Mouse (Mus musculus) liver, embryonic 15.5 days (tissue): ENCODE measurements around the gene Epo. TPM values are rescaled to one million over a fixed set of nuclear protein-coding genes. Genes with fewer than 3 reads are reported as not detected.

ENCODE experiments used
- ATAC-seq: fragments of 200-750 bp; cut with Nextera tagmentation; 2 replicates; pipeline ENCODE4 v1.8.0; 2017; ENCODE audit warnings: moderate number of reproducible peaks, mild to moderate bottlenecking, moderate library complexity; ENCODE audit not compliant: insufficient read depth
- H3K27ac ChIP-seq: fragments of 300-500 bp; sonication (generic); replicated peaks from 2 replicates; pipeline ENCODE4 v1.5.1; 2015; ENCODE audit warnings: mild to moderate bottlenecking, inconsistent platforms
- H3K27me3 ChIP-seq: fragments of 300-500 bp; sonication (generic); 2 replicates; pipeline ENCODE4 v1.6.1; 2015; ENCODE audit warnings: mild to moderate bottlenecking, inconsistent platforms
- H3K36me3 ChIP-seq: fragments of 300-500 bp; sonication (generic); replicated peaks from 2 replicates; pipeline ENCODE4 v1.6.1; 2015; ENCODE audit warnings: moderate library complexity, mild to moderate bottlenecking, inconsistent platforms
- H3K4me1 ChIP-seq: fragments of 300-500 bp; sonication (generic); replicated peaks from 2 replicates; pipeline ENCODE4 v1.6.1; 2015; ENCODE audit warnings: inconsistent platforms
- H3K4me2 ChIP-seq: fragments of 300-500 bp; sonication (generic); 2 replicates; pipeline ENCODE4 v1.6.1; 2015; ENCODE audit warnings: moderate library complexity, mild to moderate bottlenecking, inconsistent platforms
- H3K4me3 ChIP-seq: fragments of 300-500 bp; sonication (generic); replicated peaks from 2 replicates; pipeline ENCODE4 v1.5.1; 2015; ENCODE audit warnings: mild to moderate bottlenecking, inconsistent platforms
- H3K9ac ChIP-seq: fragments of 300-500 bp; sonication (generic); 2 replicates; pipeline ENCODE4 v1.6.1; 2015; ENCODE audit warnings: moderate library complexity, mild to moderate bottlenecking, inconsistent platforms
- H3K9me3 ChIP-seq: fragments of 300-500 bp; sonication (generic); replicated peaks from 2 replicates; pipeline ENCODE4 v1.6.1; 2016; ENCODE audit warnings: inconsistent platforms
- WGBS: fragments of 180-500 bp; shearing (Covaris S2); methylation state at CpG from one replicate; pipeline ENCODE4 v1.1.7; 2015; ENCODE audit warnings: mixed read lengths; ENCODE audit not compliant: insufficient replicate concordance; 5-methylcytosine and 5-hydroxymethylcytosine counted together
- polyA plus RNA-seq: library from polyadenylated mRNA; unstranded; fragments of >200 nt; fragmentation: Nextera tagmentation; extraction: Ambion mirVana; gene quantifications from 2 replicates; pipeline ENCODE4 v1.2.1, GENCODE M21; 2015

Epo gene
- polyA plus RNA-seq, 1 experiment from 2014 or later: 1.0 TPM

DNA sequence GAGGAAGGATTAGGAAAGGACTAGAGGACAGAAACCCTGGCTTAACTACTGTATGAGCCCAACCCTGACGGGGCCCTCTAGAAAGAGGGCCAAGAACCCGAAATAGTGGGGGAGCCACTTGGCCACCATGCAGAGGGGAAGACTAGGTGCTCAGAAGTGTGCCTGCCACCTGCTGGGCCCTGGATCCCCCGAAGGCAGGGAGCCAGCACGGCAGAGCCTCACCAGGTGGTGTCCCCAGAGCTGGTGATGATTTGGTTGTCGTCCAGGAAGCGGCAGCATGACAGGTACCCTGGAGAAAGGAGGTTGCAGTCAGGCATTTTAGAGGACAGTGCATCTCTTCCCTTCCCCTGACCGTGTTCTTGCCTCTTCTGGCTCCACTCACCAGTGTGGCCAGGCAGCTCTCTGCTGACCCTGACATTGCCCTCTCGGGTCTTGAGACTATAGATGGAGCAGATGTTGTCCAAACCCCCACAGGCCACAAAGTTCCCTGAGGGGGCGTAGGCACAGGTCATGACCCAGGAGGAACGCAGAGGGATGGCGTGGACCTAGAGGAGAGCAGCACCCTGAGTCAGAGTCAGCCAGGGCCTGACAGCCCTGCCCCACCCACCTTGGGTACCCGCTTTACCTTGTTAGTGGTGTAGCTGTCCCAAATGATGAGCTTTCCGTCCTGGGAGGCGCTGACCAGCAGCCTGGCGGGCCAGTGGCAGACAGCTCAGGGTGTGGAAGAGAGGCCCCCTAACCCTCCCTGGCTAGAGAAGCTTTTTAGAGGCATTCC, 3.6 kb downstream of the Epo start:
- no peaks in the 10 kb centered on the region for H3K9me3 ChIP-seq
- peak overlapping the region; percentile 87 for H3K4me3 ChIP-seq
- ATAC-seq: no peak
- peaks cover 74% of the 10 kb centered on the region for H3K4me1 ChIP-seq
- no peak overlapping the region for H3K27ac ChIP-seq
- no peak overlapping the region for H3K9ac ChIP-seq
- 83% methylated on average over 15 of the region's 15 CpGs for WGBS
- H3K36me3 ChIP-seq: peaks cover 61% of the 10 kb centered on the region
- H3K4me2 ChIP-seq: peak overlapping the region; percentile 93
- H3K27me3 ChIP-seq: no peaks in the 10 kb centered on the region

GRCm38 (mm10) chr5:137528247-137528968, 4.6 kb downstream of the Epo start:
- Histone ChIP-seq H3K27ac (no peak overlapping the region), H3K4me2 (no peak overlapping the region), H3K36me3 (peaks cover 71% of the 10 kb centered on the region), H3K9ac (no peak overlapping the region), H3K27me3 (no peaks in the 10 kb centered on the region), H3K9me3 (no peaks in the 10 kb centered on the region), H3K4me3 (no peak overlapping the region), H3K4me1 (peaks cover 67% of the 10 kb centered on the region)
- WGBS: 78% methylated on average over 22 of the region's 22 CpGs
- ATAC-seq: no peak

DNA sequence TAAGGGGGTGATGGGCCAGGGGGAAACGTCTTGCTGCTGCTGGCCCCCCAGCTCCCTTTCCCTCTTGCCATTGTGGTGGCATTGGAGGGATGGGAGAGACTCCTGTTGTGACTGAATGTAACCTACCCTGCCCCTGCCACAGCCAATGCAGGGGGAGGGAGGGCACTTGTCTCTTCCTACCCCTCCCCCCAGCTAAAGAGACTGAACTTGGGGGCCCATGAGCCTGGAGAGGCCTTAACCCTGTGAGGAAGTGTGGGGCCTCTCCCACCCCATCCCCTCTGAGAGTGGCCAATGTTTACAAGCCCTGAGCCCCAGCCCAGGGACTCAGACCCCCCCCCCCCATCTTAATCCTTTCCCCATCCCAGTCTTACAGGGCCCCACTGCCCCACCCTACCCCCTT, 5.6 kb downstream of the Epo start:
- no peak overlapping the region for H3K9ac ChIP-seq
- H3K36me3 ChIP-seq: peaks cover 81% of the 10 kb centered on the region
- 46% methylated on average over 1 of the region's 1 CpGs for WGBS
- peaks cover 67% of the 10 kb centered on the region for H3K4me1 ChIP-seq
- peak overlapping the region; percentile 19; the same call in 1 of the 2 replicates for H3K27ac ChIP-seq
- no peaks in the 10 kb centered on the region for H3K27me3 ChIP-seq
- no peaks in the 10 kb centered on the region for H3K9me3 ChIP-seq
- no peak for ATAC-seq
- H3K4me3 ChIP-seq: no peak overlapping the region
- H3K4me2 ChIP-seq: no peak overlapping the region

- Histone ChIP-seq H3K27ac (peak overlapping the region; percentile 55; the same call in 1 of the 2 replicates), H3K9me3 (no peaks in the 10 kb centered on the region), H3K27me3 (no peaks in the 10 kb centered on the region), H3K36me3 (peaks cover 92% of the 10 kb centered on the region), H3K4me1 (peaks cover 59% of the 10 kb centered on the region), H3K4me2 (no peak overlapping the region; the same call in 1 of the 2 replicates), H3K9ac (no peak overlapping the region), H3K4me3 (no peak overlapping the region)
- 24% methylated on average over 16 of the region's 16 CpGs for WGBS
- ATAC-seq: no peak
Measured at GRCm38 (mm10) chr5:137526192-137526936, 6.7 kb downstream of the Epo start.

- H3K4me3 ChIP-seq: no peak overlapping the region
- ATAC-seq: no peak
- H3K4me1 ChIP-seq: peaks cover 50% of the 10 kb centered on the region
- no peak overlapping the region for H3K27ac ChIP-seq
- peaks cover 99% of the 10 kb centered on the region for H3K36me3 ChIP-seq
- no peaks in the 10 kb centered on the region for H3K9me3 ChIP-seq
- no peak overlapping the region for H3K4me2 ChIP-seq
- H3K27me3 ChIP-seq: no peaks in the 10 kb centered on the region
- H3K9ac ChIP-seq: no peak overlapping the region
- 73% methylated on average over 16 of the region's 16 CpGs for WGBS
Measured at GRCm38 (mm10) chr5:137525511-137525910, 7.5 kb downstream of the Epo start.

- Histone ChIP-seq H3K4me2 (no peak overlapping the region), H3K36me3 (peaks cover 99% of the 10 kb centered on the region), H3K27ac (no peak overlapping the region), H3K9me3 (no peaks in the 10 kb centered on the region), H3K27me3 (no peaks in the 10 kb centered on the region), H3K4me3 (no peak overlapping the region), H3K4me1 (peaks cover 42% of the 10 kb centered on the region), H3K9ac (no peak overlapping the region)
- WGBS: 84% methylated on average over 13 of the region's 13 CpGs
- no peak for ATAC-seq
Measured at GRCm38 (mm10) chr5:137524671-137525070, 8.4 kb downstream of the Epo start.

DNA sequence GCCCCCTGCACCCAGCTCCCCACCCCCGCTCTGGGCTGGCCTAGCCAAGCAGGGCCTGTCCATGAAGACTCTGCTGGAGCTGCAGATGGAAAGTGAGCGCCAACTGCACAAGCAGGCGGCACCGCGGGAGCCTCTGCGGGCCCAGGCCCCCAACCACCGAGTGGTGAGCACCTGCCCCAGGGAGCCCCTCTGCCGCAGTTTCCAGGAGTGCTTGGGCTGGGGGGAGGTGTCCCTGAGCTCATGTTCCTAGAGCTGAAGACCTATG, 8.9 kb downstream of the Epo start:
- no peak for ATAC-seq

DNA sequence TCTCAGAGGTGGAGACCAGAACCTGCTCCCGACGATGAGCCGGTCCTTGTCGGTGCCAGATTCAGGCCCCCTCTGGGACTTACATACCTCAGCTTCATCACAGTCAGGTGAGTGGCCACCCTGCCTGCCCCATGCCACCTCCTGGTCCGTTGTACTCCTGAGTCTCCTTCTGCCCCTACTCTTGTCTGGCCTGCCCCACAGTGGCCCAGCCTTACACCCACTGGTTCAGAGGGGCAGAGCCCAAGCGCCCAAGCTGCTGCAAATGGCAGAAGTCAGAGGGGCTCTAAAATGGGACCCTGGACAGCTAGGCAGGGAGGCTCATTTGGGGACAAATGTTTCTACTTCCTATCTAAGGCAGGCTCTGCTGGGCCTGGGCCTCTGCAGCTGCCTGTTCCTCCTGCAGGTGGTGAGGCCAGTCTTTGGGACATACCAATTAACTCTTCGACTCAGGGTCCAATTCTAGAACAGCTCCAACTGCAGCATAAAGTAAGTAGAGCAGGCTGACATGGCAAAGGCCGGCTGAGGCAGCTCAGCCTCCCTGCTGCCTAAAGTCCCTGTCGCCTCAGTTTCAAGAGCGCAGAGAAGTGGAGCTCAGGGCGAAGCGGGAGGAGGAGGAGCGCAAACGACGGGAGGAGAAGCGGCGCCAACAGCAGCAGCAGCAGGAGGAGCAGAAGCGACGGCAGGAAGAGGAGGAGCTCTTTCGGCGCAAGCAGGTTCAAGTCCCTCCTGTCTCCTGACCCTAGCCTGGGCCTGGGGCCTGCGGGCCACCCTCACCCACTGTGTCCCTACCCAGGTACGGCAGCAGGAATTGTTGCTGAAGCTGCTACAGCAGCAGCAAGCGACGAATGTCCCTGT, 9.4 kb downstream of the Epo start:
- H3K9ac ChIP-seq: no peak overlapping the region
- no peaks in the 10 kb centered on the region for H3K27me3 ChIP-seq
- no peak overlapping the region for H3K27ac ChIP-seq
- WGBS: 81% methylated on average over 25 of the region's 25 CpGs
- no peak overlapping the region for H3K4me2 ChIP-seq
- no peak for ATAC-seq
- peaks cover 32% of the 10 kb centered on the region for H3K4me1 ChIP-seq
- peaks cover 99% of the 10 kb centered on the region for H3K36me3 ChIP-seq
- H3K9me3 ChIP-seq: no peaks in the 10 kb centered on the region
- no peak overlapping the region for H3K4me3 ChIP-seq

More for the DNA sequence above, 8.9 kb downstream of the Epo start:
- Histone ChIP-seq H3K4me2 (no peak overlapping the region), H3K27me3 (no peaks in the 10 kb centered on the region), H3K27ac (no peak overlapping the region), H3K36me3 (peaks cover 99% of the 10 kb centered on the region), H3K4me1 (peaks cover 38% of the 10 kb centered on the region), H3K9ac (no peak overlapping the region), H3K4me3 (no peak overlapping the region), H3K9me3 (no peaks in the 10 kb centered on the region)
- WGBS: 80% methylated on average over 8 of the region's 8 CpGs

DNA sequence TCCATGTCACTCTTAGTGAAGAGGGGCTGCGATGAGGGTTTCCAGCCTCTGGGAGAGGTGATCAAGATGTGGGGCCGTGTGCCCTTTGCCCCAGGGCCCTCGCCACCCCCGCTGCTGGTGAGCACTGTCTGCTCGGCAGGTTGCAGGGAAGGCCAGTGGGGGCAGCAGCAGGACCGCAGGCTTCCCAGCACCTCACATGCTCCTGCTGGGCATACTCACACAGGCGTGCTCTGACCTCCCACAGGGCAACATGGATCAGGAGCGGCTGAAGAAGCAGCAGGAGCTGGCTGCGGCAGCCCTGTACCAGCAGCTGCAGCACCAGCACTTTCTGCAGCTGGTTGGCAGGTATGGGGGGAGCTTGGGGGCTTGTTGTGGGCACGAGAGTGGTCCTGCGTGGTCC, 10.3 kb downstream of the Epo start:
- no peak overlapping the region for H3K27ac ChIP-seq
- H3K4me3 ChIP-seq: no peak overlapping the region
- peaks cover 92% of the 10 kb centered on the region for H3K36me3 ChIP-seq
- WGBS: 85% methylated on average over 11 of the region's 11 CpGs
- H3K4me2 ChIP-seq: no peak overlapping the region
- no peak for ATAC-seq
- H3K9me3 ChIP-seq: no peaks in the 10 kb centered on the region
- H3K27me3 ChIP-seq: no peaks in the 10 kb centered on the region
- peaks cover 23% of the 10 kb centered on the region for H3K4me1 ChIP-seq
- no peak overlapping the region for H3K9ac ChIP-seq

DNA sequence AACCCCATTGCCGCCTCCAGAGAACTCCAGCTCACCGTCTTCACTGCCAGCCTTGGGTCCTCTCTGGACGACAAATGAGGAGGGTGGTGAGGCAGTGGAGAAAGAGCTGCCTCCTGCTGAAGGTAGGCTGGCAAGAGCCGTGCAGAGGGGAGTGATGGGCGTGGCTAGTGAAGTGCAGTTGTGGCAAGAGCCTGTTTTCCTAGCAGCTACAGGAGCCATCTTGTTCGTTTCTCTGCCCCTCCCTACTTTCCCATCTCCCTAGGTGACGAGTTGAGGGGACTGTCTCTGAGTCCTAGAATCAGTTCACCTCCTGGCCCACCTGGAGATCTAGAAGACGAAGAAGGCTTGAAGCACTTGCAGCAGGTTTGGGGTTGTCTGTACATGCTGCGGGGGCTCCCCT, 11.2 kb downstream of the Epo start:
- no peak overlapping the region for H3K4me2 ChIP-seq
- no peak overlapping the region for H3K9ac ChIP-seq
- no peak overlapping the region for H3K4me3 ChIP-seq
- 71% methylated on average over 9 of the region's 9 CpGs for WGBS
- H3K36me3 ChIP-seq: peaks cover 87% of the 10 kb centered on the region
- H3K27ac ChIP-seq: no peak overlapping the region
- no peaks in the 10 kb centered on the region for H3K9me3 ChIP-seq
- no peaks in the 10 kb centered on the region for H3K27me3 ChIP-seq
- peaks cover 15% of the 10 kb centered on the region for H3K4me1 ChIP-seq
- ATAC-seq: no peak
